Mouse (Mus musculus): ENCODE results near the gene Gm12355.

- no peak for TF ChIP-seq CTCF (IDR thresholded peaks at IDR 0.05; ENCODE audit: borderline replicate concordance, extremely low read depth, insufficient read depth, insufficient read length)
- TF ChIP-seq POLR2A (IDR thresholded peaks at IDR 0.05; ENCODE audit: borderline replicate concordance, extremely low read depth, insufficient read depth, insufficient read length, poor library complexity, severe bottlenecking) = no peak
Measured at GRCm38 (mm10) chr11:98640091-98640490, 14.6 kb upstream of the Gm12355 start.

Measured in brain, embryonic 14.5 days (tissue).